Mouse (Mus musculus): Measurements from ENCODE around the gene Ube2v1. TPM values are rescaled to one million over a fixed set of nuclear protein-coding genes. Genes with fewer than 3 reads are reported as not detected.

Ube2v1 gene
- polyA plus RNA-seq, 1 experiment from 2014 or later: 304 TPM

GRCm38 (mm10) chr2:167596262-167596661, 35.6 kb downstream of the Ube2v1 start:
- Histone ChIP-seq H3K9me3 (ENCODE audit: control insufficient read depth, low read length) (no peaks in the 10 kb centered on the region), H3K4me3 (ENCODE audit: low read depth, low read length) (no peak overlapping the region), H3K36me3 (ENCODE audit: control insufficient read depth, insufficient read depth, low read length) (no peaks in the 10 kb centered on the region), H3K27ac (ENCODE audit: low read depth, low read length) (no peak overlapping the region), H3K9ac (ENCODE audit: low read depth, low read length) (no peak overlapping the region), H3K27me3 (replicated peaks; ENCODE audit: control insufficient read depth, insufficient read depth, low read length) (no peaks in the 10 kb centered on the region), H3K4me2 (no peak overlapping the region), H3K4me1 (replicated peaks; ENCODE audit: control insufficient read depth, insufficient read depth, low read length) (peaks cover 22% of the 10 kb centered on the region)
- DNase-seq (ENCODE audit: low spot score): no peak
- 28% methylated on average over 4 of the region's 4 CpGs for WGBS
- ATAC-seq (replicated peaks; ENCODE audit: low FRiP score): no peak

GRCm38 (mm10) chr2:167595761-167596171, 36.1 kb downstream of the Ube2v1 start:
- Histone ChIP-seq H3K4me1 (replicated peaks; ENCODE audit: control insufficient read depth, insufficient read depth, low read length) (peaks cover 22% of the 10 kb centered on the region), H3K9ac (ENCODE audit: low read depth, low read length) (peak overlapping the region; percentile 46; the same call in 1 of the 2 replicates), H3K36me3 (ENCODE audit: control insufficient read depth, insufficient read depth, low read length) (no peaks in the 10 kb centered on the region), H3K4me3 (ENCODE audit: low read depth, low read length) (no peak overlapping the region), H3K4me2 (no peak overlapping the region), H3K27ac (ENCODE audit: low read depth, low read length) (peak overlapping the region; percentile 67; the same call in 1 of the 2 replicates), H3K9me3 (ENCODE audit: control insufficient read depth, low read length) (no peaks in the 10 kb centered on the region), H3K27me3 (replicated peaks; ENCODE audit: control insufficient read depth, insufficient read depth, low read length) (no peaks in the 10 kb centered on the region)
- DNase-seq (ENCODE audit: low spot score): no peak
- no peak for ATAC-seq (replicated peaks; ENCODE audit: low FRiP score)
- 57% methylated on average over 14 of the region's 14 CpGs for WGBS

GRCm38 (mm10) chr2:167594444-167594934, 37.4 kb downstream of the Ube2v1 start:
- Histone ChIP-seq H3K36me3 (ENCODE audit: control insufficient read depth, insufficient read depth, low read length) (no peaks in the 10 kb centered on the region), H3K4me1 (replicated peaks; ENCODE audit: control insufficient read depth, insufficient read depth, low read length) (peaks cover 25% of the 10 kb centered on the region), H3K4me3 (ENCODE audit: low read depth, low read length) (no peak overlapping the region), H3K27ac (ENCODE audit: low read depth, low read length) (0 out of 2 replicates have a peak overlapping the region, but pooled peaks have one; percentile 2), H3K9me3 (ENCODE audit: control insufficient read depth, low read length) (no peaks in the 10 kb centered on the region), H3K27me3 (replicated peaks; ENCODE audit: control insufficient read depth, insufficient read depth, low read length) (no peaks in the 10 kb centered on the region), H3K4me2 (no peak overlapping the region), H3K9ac (ENCODE audit: low read depth, low read length) (no peak overlapping the region)
- ATAC-seq (replicated peaks; ENCODE audit: low FRiP score) (no peak), DNase-seq (ENCODE audit: low spot score) (no peak)
- 54% methylated on average over 10 of the region's 10 CpGs for WGBS

GRCm38 (mm10) chr2:167593551-167594250, 38.2 kb downstream of the Ube2v1 start:
- ATAC-seq (replicated peaks; ENCODE audit: low FRiP score): no peak
- Histone ChIP-seq H3K27me3 (replicated peaks; ENCODE audit: control insufficient read depth, insufficient read depth, low read length) (no peaks in the 10 kb centered on the region), H3K4me1 (replicated peaks; ENCODE audit: control insufficient read depth, insufficient read depth, low read length) (peaks cover 33% of the 10 kb centered on the region), H3K4me3 (ENCODE audit: low read depth, low read length) (no peak overlapping the region), H3K36me3 (ENCODE audit: control insufficient read depth, insufficient read depth, low read length) (no peaks in the 10 kb centered on the region), H3K9me3 (ENCODE audit: control insufficient read depth, low read length) (no peaks in the 10 kb centered on the region), H3K4me2 (no peak overlapping the region), H3K9ac (ENCODE audit: low read depth, low read length) (no peak overlapping the region), H3K27ac (ENCODE audit: low read depth, low read length) (peak overlapping the region; percentile 2)
- 78% methylated on average over 4 of the region's 4 CpGs for WGBS
- DNase-seq (ENCODE audit: low spot score): no peak

- peak overlapping the region; percentile 78 for H3K4me2 ChIP-seq
- peak overlapping the region; percentile 63 for H3K4me3 ChIP-seq (ENCODE audit: low read depth, low read length)
- peaks cover 47% of the 10 kb centered on the region for H3K4me1 ChIP-seq (replicated peaks; ENCODE audit: control insufficient read depth, insufficient read depth, low read length)
- 6% methylated on average over 21 of the region's 21 CpGs for WGBS
- DNase-seq (ENCODE audit: low spot score): peak; percentile 68
- no peaks in the 10 kb centered on the region for H3K27me3 ChIP-seq (replicated peaks; ENCODE audit: control insufficient read depth, insufficient read depth, low read length)
- peak overlapping the region; percentile 81 for H3K9ac ChIP-seq (ENCODE audit: low read depth, low read length)
- no peaks in the 10 kb centered on the region for H3K36me3 ChIP-seq (ENCODE audit: control insufficient read depth, insufficient read depth, low read length)
- H3K27ac ChIP-seq (ENCODE audit: low read depth, low read length): peak overlapping the region; percentile 90
- H3K9me3 ChIP-seq (ENCODE audit: control insufficient read depth, low read length): no peaks in the 10 kb centered on the region
- peak; percentile 79 for ATAC-seq (replicated peaks; ENCODE audit: low FRiP score)
These were observed 42.9 kb downstream of the Ube2v1 start for GRCm38 (mm10) chr2:167588774-167589577.

GRCm38 (mm10) chr2:167586976-167587375, 44.9 kb downstream of the Ube2v1 start:
- H3K9me3 ChIP-seq (ENCODE audit: control insufficient read depth, low read length): no peaks in the 10 kb centered on the region
- DNase-seq (ENCODE audit: low spot score): no peak
- H3K27me3 ChIP-seq (replicated peaks; ENCODE audit: control insufficient read depth, insufficient read depth, low read length): no peaks in the 10 kb centered on the region
- H3K4me2 ChIP-seq: no peak overlapping the region
- WGBS: 26% methylated on average over 9 of the region's 9 CpGs
- peak; percentile 11; the same call in 1 of the 2 replicates for ATAC-seq (replicated peaks; ENCODE audit: low FRiP score)
- H3K27ac ChIP-seq (ENCODE audit: low read depth, low read length): peak overlapping the region; percentile 81; the same call in 1 of the 2 replicates
- H3K36me3 ChIP-seq (ENCODE audit: control insufficient read depth, insufficient read depth, low read length): no peaks in the 10 kb centered on the region
- peaks cover 53% of the 10 kb centered on the region for H3K4me1 ChIP-seq (replicated peaks; ENCODE audit: control insufficient read depth, insufficient read depth, low read length)
- H3K4me3 ChIP-seq (ENCODE audit: low read depth, low read length): no peak overlapping the region
- no peak overlapping the region for H3K9ac ChIP-seq (ENCODE audit: low read depth, low read length)

GRCm38 (mm10) chr2:167586041-167586440, 45.9 kb downstream of the Ube2v1 start:
- Histone ChIP-seq H3K4me3 (ENCODE audit: low read depth, low read length) (no peak overlapping the region), H3K4me1 (replicated peaks; ENCODE audit: control insufficient read depth, insufficient read depth, low read length) (peaks cover 53% of the 10 kb centered on the region), H3K9me3 (ENCODE audit: control insufficient read depth, low read length) (no peaks in the 10 kb centered on the region), H3K4me2 (no peak overlapping the region), H3K27ac (ENCODE audit: low read depth, low read length) (peak overlapping the region; percentile 81), H3K36me3 (ENCODE audit: control insufficient read depth, insufficient read depth, low read length) (no peaks in the 10 kb centered on the region), H3K27me3 (replicated peaks; ENCODE audit: control insufficient read depth, insufficient read depth, low read length) (no peaks in the 10 kb centered on the region), H3K9ac (ENCODE audit: low read depth, low read length) (no peak overlapping the region)
- 35% methylated on average over 8 of the region's 8 CpGs for WGBS
- no peak for DNase-seq (ENCODE audit: low spot score)
- no peak for ATAC-seq (replicated peaks; ENCODE audit: low FRiP score)

GRCm38 (mm10) chr2:167585273-167585672, 46.6 kb downstream of the Ube2v1 start:
- ATAC-seq (replicated peaks; ENCODE audit: low FRiP score) (no peak), DNase-seq (ENCODE audit: low spot score) (no peak)
- Histone ChIP-seq H3K4me3 (ENCODE audit: low read depth, low read length) (no peak overlapping the region), H3K4me2 (no peak overlapping the region), H3K27ac (ENCODE audit: low read depth, low read length) (no peak overlapping the region; the same call in 1 of the 2 replicates), H3K36me3 (ENCODE audit: control insufficient read depth, insufficient read depth, low read length) (no peaks in the 10 kb centered on the region), H3K4me1 (replicated peaks; ENCODE audit: control insufficient read depth, insufficient read depth, low read length) (peaks cover 53% of the 10 kb centered on the region), H3K9ac (ENCODE audit: low read depth, low read length) (no peak overlapping the region), H3K9me3 (ENCODE audit: control insufficient read depth, low read length) (no peaks in the 10 kb centered on the region), H3K27me3 (replicated peaks; ENCODE audit: control insufficient read depth, insufficient read depth, low read length) (no peaks in the 10 kb centered on the region)
- WGBS: 73% methylated on average over 2 of the region's 2 CpGs
